Mouse (Mus musculus): ENCODE measurements around the gene Ubqln2. TPM values are rescaled to one million over a fixed set of nuclear protein-coding genes. Genes with fewer than 3 reads are reported as not detected.
A peak's percentile ranks its signal among the peaks of the same experiment; 100 is the strongest.

Ubqln2 gene
- 34.5 and 37.3 TPM in 2 replicates for polyA plus RNA-seq (2016; fragmentation: Nextera tagmentation; extraction: Ambion mirVana)

DNA sequence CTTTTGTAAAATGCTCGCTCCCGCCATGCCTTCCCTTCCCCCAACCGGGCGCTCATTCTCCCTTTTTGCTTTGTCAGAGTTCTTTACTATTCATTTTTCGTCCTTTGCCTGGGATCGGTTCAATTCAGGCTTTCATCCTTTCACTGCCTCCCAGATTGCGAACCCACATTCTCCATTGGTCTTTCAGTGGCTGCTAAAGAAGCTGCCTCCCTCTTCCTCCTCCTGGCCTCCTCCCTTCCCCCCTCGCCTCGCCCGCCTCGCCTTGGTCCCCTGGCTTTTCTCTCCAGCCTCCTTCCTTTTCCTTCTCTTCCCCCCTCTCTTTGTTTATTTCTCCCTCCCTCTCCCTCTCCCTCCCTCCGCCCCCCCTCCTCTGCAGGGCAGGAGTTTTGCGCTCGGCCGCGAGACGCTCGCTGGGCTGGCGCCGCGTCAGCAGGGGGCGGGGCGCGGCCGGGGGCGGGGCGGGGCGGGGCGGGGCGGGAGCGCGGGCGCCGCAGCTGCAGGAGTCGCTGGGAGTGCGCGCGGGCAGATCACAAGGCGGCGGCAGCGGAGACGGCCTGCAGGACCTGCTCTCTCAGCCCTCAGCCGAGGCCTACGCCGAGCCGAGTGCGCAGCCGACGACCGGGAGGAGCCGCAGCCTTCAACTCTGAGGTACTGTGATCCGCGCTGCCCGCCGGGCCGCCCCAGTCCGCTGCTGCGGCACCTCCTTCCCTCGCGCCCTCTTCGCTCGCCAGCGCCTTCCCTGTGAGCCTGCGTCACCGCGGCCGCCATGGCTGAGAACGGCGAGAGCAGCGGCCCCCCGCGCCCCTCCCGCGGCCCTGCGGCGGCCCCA is at the start of gene Ubqln2:
TSS of gene Ubqln2 (plus strand) at position 540 of the 829 bp plus-strand sequence.
- H3K27me3 ChIP-seq (replicated peaks; ENCODE audit: low read depth, poor library complexity, severe bottlenecking) = no peaks in the 10 kb centered on the region
- H3K9me3 ChIP-seq = peaks cover 9% of the 10 kb centered on the region; the same call in 1 of the 2 replicates
- H3K4me1 ChIP-seq = no peaks in the 10 kb centered on the region
- peaks cover 9% of the 10 kb centered on the region for H3K36me3 ChIP-seq (replicated peaks)
- DNase-seq (ENCODE audit: low spot score) = peak; percentile 92
- WGBS = 15% methylated on average over 66 of the region's 76 CpGs
- H3K27ac ChIP-seq (replicated peaks) = peak within 1 kb of the TSS; percentile 95
- H3K4me3 ChIP-seq = peak within 1 kb of the TSS; percentile 70

DNA sequence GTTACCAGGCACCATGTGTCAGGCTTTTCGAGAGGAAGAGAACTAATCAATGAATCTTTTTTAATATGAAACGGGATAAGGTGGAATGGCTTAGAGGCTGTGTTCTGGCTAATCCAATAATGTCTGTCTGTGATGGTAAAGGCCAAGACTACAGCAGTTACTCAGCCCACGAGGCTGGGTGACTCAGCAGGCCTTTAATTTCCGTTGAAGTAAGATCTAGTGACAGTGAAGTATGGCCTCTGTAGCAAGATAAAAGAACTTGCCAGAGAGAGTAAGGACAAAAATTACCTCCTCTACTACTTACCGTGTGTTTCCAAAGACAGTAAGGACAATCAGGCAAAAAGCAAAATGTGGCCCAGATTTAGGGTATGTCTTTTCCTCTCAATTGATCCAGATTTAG is 46.1 kb upstream of the Ubqln2 start:
- no peak for DNase-seq (ENCODE audit: low spot score)
- Histone ChIP-seq H3K27me3 (replicated peaks; ENCODE audit: low read depth, poor library complexity, severe bottlenecking) (no peaks in the 10 kb centered on the region), H3K36me3 (replicated peaks) (no peaks in the 10 kb centered on the region), H3K27ac (replicated peaks) (no peak overlapping the region), H3K4me1 (no peaks in the 10 kb centered on the region), H3K9me3 (no peaks in the 10 kb centered on the region), H3K4me3 (no peak overlapping the region)
- 79% methylated on average over 5 of the region's 5 CpGs for WGBS

DNA sequence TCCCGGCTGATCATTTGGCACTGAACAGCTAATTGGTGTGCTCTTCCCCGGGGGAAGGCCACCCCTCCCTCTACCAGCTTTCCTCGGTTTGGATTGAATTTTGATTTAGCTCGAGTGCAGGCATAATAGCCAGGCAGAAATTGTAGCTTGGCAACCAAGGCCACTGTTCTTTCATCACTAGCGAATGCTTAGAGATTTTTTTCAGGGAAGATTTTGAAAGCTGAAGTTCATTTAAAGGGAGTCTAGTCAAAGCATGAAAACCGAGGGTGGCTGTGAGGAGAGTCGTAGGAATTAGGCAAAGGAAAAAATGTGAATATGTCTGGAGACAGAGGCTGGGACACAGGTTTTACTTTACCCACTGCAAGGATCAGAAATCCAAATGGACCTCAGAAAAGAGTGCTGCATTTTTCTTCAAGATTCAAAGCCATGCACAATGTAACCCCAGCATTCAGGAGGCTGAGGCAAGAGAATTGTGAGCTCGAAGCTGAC is 21.2 kb upstream of the Ubqln2 start:
- no peak overlapping the region for H3K27ac ChIP-seq (replicated peaks)

DNA sequence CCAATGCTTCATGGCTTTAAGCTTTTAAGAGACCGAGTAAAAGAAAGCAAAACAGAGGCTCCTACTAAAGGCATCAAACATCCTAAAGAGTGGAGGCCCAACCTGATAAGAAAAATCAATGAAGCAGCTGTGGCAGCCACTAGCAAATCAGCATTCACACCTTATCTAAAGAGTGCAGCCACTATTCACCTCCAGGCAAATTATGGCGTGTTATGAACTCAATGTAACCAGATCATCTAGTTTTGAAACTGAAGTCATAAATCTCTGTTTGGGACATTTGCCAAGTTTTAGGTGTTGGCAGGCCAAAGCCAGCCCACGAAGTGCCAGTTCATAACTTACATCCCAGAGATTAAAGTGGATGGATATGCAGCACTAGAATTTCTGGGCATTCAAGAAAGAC is 5.7 kb upstream of the Ubqln2 start:
- DNase-seq (ENCODE audit: low spot score) = no peak

More for the DNA sequence above, 21.2 kb upstream of the Ubqln2 start:
- Histone ChIP-seq H3K27me3 (replicated peaks; ENCODE audit: low read depth, poor library complexity, severe bottlenecking) (no peaks in the 10 kb centered on the region), H3K4me1 (no peaks in the 10 kb centered on the region), H3K9me3 (no peaks in the 10 kb centered on the region), H3K36me3 (replicated peaks) (no peaks in the 10 kb centered on the region), H3K4me3 (no peak overlapping the region)
- WGBS = 65% methylated on average over 8 of the region's 8 CpGs
- no peak for DNase-seq (ENCODE audit: low spot score)

DNA sequence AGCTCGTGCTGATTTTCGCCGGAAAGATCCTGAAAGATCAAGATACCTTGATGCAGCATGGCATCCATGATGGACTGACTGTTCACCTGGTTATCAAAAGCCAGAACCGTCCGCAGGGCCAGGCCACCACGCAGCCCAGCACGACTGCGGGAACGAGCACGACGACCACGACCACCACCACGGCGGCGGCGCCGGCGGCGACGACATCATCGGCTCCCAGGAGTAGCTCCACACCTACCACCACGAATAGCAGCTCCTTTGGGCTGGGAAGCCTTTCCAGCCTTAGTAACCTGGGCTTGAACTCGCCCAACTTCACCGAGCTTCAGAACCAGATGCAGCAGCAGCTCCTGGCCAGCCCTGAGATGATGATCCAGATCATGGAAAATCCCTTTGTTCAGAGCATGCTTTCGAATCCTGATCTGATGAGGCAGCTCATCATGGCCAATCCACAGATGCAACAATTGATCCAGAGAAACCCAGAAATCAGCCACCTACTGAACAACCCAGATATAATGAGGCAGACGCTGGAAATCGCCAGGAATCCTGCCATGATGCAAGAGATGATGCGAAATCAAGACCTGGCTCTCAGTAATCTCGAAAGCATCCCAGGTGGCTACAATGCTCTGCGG is 752 bp downstream of the Ubqln2 start:
- WGBS = 23% methylated on average over 30 of the region's 30 CpGs
- peak; percentile 52 for DNase-seq (ENCODE audit: low spot score)
- peak overlapping the region; percentile 95 for H3K27ac ChIP-seq (replicated peaks)

More for the DNA sequence above, 5.7 kb upstream of the Ubqln2 start:
- WGBS = 83% methylated on average over 3 of the region's 3 CpGs
- H3K36me3 ChIP-seq (replicated peaks) = no peaks in the 10 kb centered on the region
- no peak overlapping the region for H3K27ac ChIP-seq (replicated peaks)
- H3K9me3 ChIP-seq = no peaks in the 10 kb centered on the region
- H3K27me3 ChIP-seq (replicated peaks; ENCODE audit: low read depth, poor library complexity, severe bottlenecking) = no peaks in the 10 kb centered on the region
- no peaks in the 10 kb centered on the region for H3K4me1 ChIP-seq
- no peak overlapping the region for H3K4me3 ChIP-seq

DNA sequence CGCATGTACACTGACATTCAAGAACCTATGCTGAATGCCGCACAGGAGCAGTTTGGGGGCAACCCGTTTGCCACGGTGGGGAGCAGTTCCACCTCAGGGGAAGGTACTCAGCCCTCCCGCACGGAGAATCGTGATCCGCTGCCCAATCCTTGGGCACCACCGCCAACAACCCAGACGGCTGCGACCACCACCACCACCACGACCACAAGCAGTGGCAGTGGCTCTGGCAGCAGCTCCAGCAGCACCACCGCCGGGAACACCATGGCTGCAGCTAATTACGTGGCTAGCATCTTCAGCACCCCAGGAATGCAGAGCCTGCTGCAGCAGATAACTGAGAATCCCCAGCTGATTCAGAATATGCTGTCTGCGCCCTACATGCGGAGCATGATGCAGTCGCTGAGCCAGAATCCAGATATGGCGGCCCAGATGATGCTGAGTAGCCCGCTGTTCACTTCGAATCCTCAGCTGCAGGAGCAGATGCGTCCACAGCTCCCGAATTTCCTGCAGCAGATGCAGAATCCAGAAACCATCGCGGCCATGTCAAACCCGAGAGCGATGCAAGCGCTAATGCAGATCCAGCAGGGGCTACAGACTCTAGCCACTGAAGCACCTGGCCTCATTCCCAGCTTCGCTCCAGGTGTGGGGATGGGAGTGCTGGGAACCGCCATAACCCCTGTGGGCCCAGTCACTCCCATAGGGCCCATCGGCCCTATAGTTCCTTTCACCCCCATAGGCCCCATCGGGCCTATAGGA is 1.4 kb downstream of the Ubqln2 start:
- 28% methylated on average over 32 of the region's 32 CpGs for WGBS
- Histone ChIP-seq H3K27ac (replicated peaks) (peak overlapping the region; percentile 95), H3K9me3 (peaks cover 9% of the 10 kb centered on the region; the same call in 1 of the 2 replicates), H3K4me1 (no peaks in the 10 kb centered on the region), H3K4me3 (peak overlapping the region; percentile 70), H3K27me3 (replicated peaks; ENCODE audit: low read depth, poor library complexity, severe bottlenecking) (no peaks in the 10 kb centered on the region), H3K36me3 (replicated peaks) (peaks cover 9% of the 10 kb centered on the region)
- peak; percentile 30 for DNase-seq (ENCODE audit: low spot score)

More for the DNA sequence above, 752 bp downstream of the Ubqln2 start:
- no peaks in the 10 kb centered on the region for H3K4me1 ChIP-seq
- peaks cover 9% of the 10 kb centered on the region; the same call in 1 of the 2 replicates for H3K9me3 ChIP-seq
- H3K4me3 ChIP-seq = peak overlapping the region; percentile 70
- peaks cover 9% of the 10 kb centered on the region for H3K36me3 ChIP-seq (replicated peaks)
- H3K27me3 ChIP-seq (replicated peaks; ENCODE audit: low read depth, poor library complexity, severe bottlenecking) = no peaks in the 10 kb centered on the region

DNA sequence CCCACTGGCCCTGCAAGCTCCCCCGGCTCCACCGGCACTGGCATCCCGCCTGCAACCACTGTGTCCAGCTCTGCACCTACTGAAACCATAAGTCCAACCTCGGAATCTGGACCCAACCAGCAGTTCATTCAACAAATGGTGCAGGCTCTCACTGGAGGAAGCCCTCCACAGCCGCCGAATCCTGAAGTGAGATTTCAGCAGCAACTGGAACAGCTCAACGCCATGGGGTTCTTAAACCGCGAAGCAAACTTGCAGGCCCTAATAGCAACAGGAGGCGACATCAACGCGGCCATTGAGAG is 2.0 kb downstream of the Ubqln2 start:
- peak overlapping the region; percentile 95 for H3K27ac ChIP-seq (replicated peaks)

DNA sequence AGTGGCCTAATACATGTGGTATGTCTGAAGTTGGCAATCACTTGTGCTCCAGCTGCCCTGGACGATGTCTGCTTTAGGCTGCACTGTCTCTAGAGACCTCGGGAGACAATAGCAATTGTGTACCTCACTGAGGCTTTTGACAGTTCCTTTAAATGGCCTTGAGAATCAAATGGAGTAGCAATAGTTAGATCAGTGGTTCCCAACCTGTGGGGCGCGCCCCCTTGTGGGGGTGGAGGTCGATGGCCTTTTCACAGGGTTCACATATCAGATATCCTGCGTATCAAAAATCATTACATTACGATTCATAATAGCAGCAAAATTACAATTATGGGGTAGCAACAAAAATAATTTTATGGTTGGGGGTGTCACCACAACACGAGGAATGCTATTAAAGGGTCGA is 7.9 kb downstream of the Ubqln2 start:
- H3K4me1 ChIP-seq = no peaks in the 10 kb centered on the region
- no peak overlapping the region for H3K27ac ChIP-seq (replicated peaks)
- no peaks in the 10 kb centered on the region for H3K9me3 ChIP-seq
- H3K4me3 ChIP-seq = no peak overlapping the region
- DNase-seq (ENCODE audit: low spot score) = peak; percentile 47
- no peaks in the 10 kb centered on the region for H3K27me3 ChIP-seq (replicated peaks; ENCODE audit: low read depth, poor library complexity, severe bottlenecking)
- WGBS = 45% methylated on average over 9 of the region's 9 CpGs
- H3K36me3 ChIP-seq (replicated peaks) = no peaks in the 10 kb centered on the region

More for the DNA sequence above, 2.0 kb downstream of the Ubqln2 start:
- DNase-seq (ENCODE audit: low spot score) = no peak
- WGBS = 21% methylated on average over 12 of the region's 12 CpGs
- Histone ChIP-seq H3K4me1 (no peaks in the 10 kb centered on the region), H3K9me3 (peaks cover 9% of the 10 kb centered on the region; the same call in 1 of the 2 replicates), H3K36me3 (replicated peaks) (peaks cover 9% of the 10 kb centered on the region), H3K27me3 (replicated peaks; ENCODE audit: low read depth, poor library complexity, severe bottlenecking) (no peaks in the 10 kb centered on the region), H3K4me3 (peak overlapping the region; percentile 70)

DNA sequence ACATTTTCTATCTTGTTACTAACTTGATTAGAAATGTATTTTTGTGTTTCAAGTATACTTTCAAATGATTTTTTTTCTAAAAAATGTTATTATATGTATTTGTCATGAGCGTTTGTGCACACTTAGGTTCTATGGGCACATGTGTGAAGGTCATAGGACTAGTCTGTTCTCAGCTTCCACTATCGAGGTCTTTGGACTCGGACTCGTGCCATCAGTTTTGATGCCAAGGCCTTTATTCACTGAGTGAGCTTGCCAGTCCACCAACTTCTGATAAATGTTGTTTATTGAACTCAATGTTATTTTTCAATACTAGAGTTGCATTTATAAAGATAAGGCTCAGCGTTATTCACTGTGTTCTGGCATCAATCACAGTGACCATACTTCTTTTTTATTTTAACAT is 17.5 kb downstream of the Ubqln2 start:
- 86% methylated on average over 5 of the region's 5 CpGs for WGBS

DNA sequence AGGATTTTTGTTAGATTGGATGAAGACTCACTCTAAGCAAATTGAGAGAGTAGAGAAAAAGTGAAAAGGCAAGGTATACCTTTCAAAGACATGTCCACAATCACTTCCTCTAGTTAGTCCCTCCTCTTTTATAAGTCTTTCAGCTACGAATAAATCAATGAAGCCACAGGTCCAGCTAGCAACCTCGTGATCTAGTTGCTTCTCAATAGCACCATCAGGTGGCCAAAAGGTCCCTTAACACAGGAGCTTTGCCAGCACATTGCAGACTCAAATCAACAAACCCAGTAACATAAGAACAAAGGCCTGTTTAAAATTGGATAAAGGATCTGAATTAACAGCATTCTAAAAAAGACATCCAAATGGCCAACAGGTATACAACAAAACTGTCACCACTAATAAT is 30.4 kb downstream of the Ubqln2 start:
- WGBS = 42% methylated on average over 2 of the region's 2 CpGs
- Histone ChIP-seq H3K36me3 (replicated peaks) (no peaks in the 10 kb centered on the region), H3K27me3 (replicated peaks; ENCODE audit: low read depth, poor library complexity, severe bottlenecking) (no peaks in the 10 kb centered on the region), H3K4me3 (no peak overlapping the region), H3K27ac (replicated peaks) (no peak overlapping the region), H3K9me3 (no peaks in the 10 kb centered on the region), H3K4me1 (no peaks in the 10 kb centered on the region)
- no peak for DNase-seq (ENCODE audit: low spot score)

More for the DNA sequence above, 17.5 kb downstream of the Ubqln2 start:
- H3K36me3 ChIP-seq (replicated peaks) = no peaks in the 10 kb centered on the region
- H3K9me3 ChIP-seq = no peaks in the 10 kb centered on the region
- H3K4me1 ChIP-seq = no peaks in the 10 kb centered on the region
- H3K4me3 ChIP-seq = no peak overlapping the region
- H3K27me3 ChIP-seq (replicated peaks; ENCODE audit: low read depth, poor library complexity, severe bottlenecking) = no peaks in the 10 kb centered on the region
- DNase-seq (ENCODE audit: low spot score) = no peak
- H3K27ac ChIP-seq (replicated peaks) = no peak overlapping the region
